Mouse (Mus musculus): ENCODE measurements around the gene Zfp575.

GRCm38 (mm10) chr7:24577811-24578210 lies 9.6 kb downstream of the Zfp575 start:
- TF ChIP-seq POLR2A (IDR thresholded peaks at IDR 0.05; ENCODE audit: borderline replicate concordance, extremely low read depth, insufficient read depth, insufficient read length, poor library complexity, severe bottlenecking): no peak
- TF ChIP-seq CTCF (IDR thresholded peaks at IDR 0.05; ENCODE audit: borderline replicate concordance, extremely low read depth, insufficient read depth, insufficient read length): no peak

Measured in brain, embryonic 14.5 days (tissue).